Mouse (Mus musculus) heart, embryonic 11.5 days (tissue): ENCODE measurements around the gene Fancm. TPM values are rescaled to one million over a fixed set of nuclear protein-coding genes. Genes with fewer than 3 reads are reported as not detected.
A peak's percentile ranks its signal among the peaks of the same experiment; 100 is the strongest.
"Not testable (repeated sequence)": the region's sequence is repeated elsewhere in the genome, so short reads cannot be mapped to it uniquely, and the experiment has no call there.

Experiments used
- ATAC-seq: fragments of 200-750 bp; cut with Nextera tagmentation; replicated peaks from 2 replicates; pipeline ENCODE4 v1.8.0; 2017; ENCODE audit warnings: moderate library complexity; ENCODE audit not compliant: insufficient number of reproducible peaks, low FRiP score, low TSS enrichment
- H3K27ac ChIP-seq: fragments of 300-500 bp; sonication (generic); 2 replicates; pipeline ENCODE4 v1.5.1; 2014; ENCODE audit warnings: mild to moderate bottlenecking, low read depth, low read length
- H3K27me3 ChIP-seq: fragments of 300-500 bp; sonication (generic); 2 replicates; pipeline ENCODE4 v1.6.1; 2014; ENCODE audit warnings: mild to moderate bottlenecking, low read length, mixed read lengths; ENCODE audit not compliant: control insufficient read depth, insufficient read depth
- H3K36me3 ChIP-seq: fragments of 300-500 bp; sonication (generic); 2 replicates; pipeline ENCODE4 v1.6.1; 2014; ENCODE audit warnings: mild to moderate bottlenecking, low read length, moderate library complexity, mixed read lengths; ENCODE audit not compliant: control insufficient read depth, insufficient read depth
- H3K4me1 ChIP-seq: fragments of 300-500 bp; sonication (generic); 2 replicates; pipeline ENCODE4 v1.6.1; 2014; ENCODE audit warnings: low read length; ENCODE audit not compliant: control insufficient read depth, insufficient read depth
- H3K4me2 ChIP-seq: fragments of 300-500 bp; sonication (generic); 2 replicates; pipeline ENCODE4 v1.6.1; 2014; ENCODE audit warnings: mild to moderate bottlenecking, moderate library complexity
- H3K4me3 ChIP-seq: fragments of 300-500 bp; sonication (generic); 2 replicates; pipeline ENCODE4 v1.5.1; 2014; ENCODE audit warnings: low read depth, low read length
- H3K9ac ChIP-seq: fragments of 300-500 bp; sonication (generic); 2 replicates; pipeline ENCODE4 v1.6.1; 2014; ENCODE audit warnings: mild to moderate bottlenecking, low read depth, low read length, moderate library complexity
- H3K9me3 ChIP-seq: fragments of 300-500 bp; sonication (generic); replicated peaks from 2 replicates; pipeline ENCODE4 v1.6.1; 2016; ENCODE audit warnings: low read length; ENCODE audit not compliant: control insufficient read depth
- WGBS: fragments of 180-500 bp; shearing (Covaris S2); extraction: QIAGEN DNeasy Blood & Tissue Kit; methylation state at CpG from one replicate; pipeline ENCODE4 v1.1.7; 2014; ENCODE audit not compliant: insufficient replicate concordance; 5-methylcytosine and 5-hydroxymethylcytosine counted together
- polyA plus RNA-seq: library from polyadenylated mRNA; unstranded; fragments of >200 nt; fragmentation: Nextera tagmentation; extraction: Ambion mirVana; gene quantifications from 2 replicates; pipeline ENCODE4 v1.2.1, GENCODE M21; 2014

The Fancm gene
- polyA plus RNA-seq, 1 experiment from 2014 or later: 9.7 TPM

DNA sequence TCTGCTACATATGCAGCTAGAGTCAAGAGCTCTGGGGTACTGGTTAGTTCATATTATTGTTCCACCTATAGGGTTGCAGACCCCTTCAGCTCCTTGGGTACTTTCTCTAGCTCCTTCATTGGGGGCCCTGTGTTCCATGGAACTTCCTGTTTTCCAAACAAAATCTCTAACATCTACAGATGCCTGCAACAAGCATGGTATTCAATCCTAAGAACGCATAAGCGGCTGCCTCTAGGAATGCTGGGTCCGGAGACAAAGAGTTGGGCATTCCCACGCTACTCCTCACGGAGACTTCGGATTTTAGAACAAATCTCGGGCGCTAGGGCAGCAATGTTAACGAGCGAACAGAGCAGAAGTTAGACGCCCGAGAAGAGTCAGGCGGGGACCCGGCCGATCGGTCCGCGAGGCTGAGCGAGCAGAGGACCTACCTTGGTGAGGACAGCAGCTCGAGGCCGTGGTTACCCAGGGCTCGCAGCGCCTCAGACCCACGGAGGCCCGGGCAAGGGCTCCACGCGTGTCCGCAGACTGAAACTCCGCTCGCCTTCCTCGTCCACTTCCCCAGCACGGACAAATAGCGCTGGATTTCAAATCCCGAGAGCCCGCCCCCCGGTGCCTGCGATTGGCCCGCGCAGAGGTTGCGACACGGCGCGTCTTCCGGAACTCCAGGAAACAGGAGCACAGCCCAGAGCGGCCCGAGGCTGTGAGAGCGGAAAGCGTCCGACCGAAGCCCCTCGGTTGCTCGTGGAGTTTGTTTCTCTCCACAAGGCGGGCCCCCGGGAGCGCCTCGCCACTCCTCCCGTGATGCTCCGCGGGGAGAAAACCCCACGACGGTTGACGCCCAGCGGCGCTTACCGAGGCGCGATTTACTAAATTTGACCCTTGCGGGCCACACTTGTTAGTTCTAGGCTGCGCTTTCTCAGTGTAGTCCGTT lies 96.9 kb downstream of the Fancm start, which contains the start of gene Mis18bp1:
TSS of gene Mis18bp1 (minus strand) at position 584 of the 931 bp plus-strand sequence.
- peaks cover 6% of the 10 kb centered on the region; the same call in 1 of the 2 replicates for H3K4me1 ChIP-seq
- H3K27me3 ChIP-seq: no peaks in the 10 kb centered on the region
- peak within 1 kb of the TSS; percentile 92 for H3K4me3 ChIP-seq
- peak within 1 kb of the TSS; percentile 89 for H3K9ac ChIP-seq
- ATAC-seq: peak; percentile 98
- peak within 1 kb of the TSS; percentile 65 for H3K4me2 ChIP-seq
- H3K9me3 ChIP-seq: no peaks in the 10 kb centered on the region
- WGBS: under 1% methylated on average over 70 of the region's 70 CpGs
- no peaks in the 10 kb centered on the region for H3K36me3 ChIP-seq
- peak within 1 kb of the TSS; percentile 91 for H3K27ac ChIP-seq

DNA sequence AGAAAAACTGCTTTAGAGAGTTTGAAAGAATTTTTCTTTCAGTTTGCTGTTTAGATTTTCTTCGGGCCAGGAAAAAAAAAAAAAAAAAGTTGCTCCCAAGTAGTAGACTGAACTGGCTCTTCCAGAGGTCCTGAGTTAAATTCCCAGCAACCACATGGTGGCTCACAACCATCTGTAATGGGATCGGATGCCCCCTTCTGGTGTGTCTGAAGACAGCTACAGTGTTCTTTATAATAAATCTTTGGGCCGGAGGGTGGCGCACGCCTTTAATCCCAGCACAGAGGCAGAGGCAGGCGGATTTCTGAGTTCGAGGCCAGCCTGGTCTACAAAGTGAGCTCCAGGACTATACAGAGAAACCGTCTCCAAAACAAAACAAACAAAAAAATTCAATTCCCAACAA lies 97.6 kb downstream of the Fancm start:
- not testable (repeated sequence) for H3K4me1 ChIP-seq, H3K9me3 ChIP-seq, H3K27me3 ChIP-seq, H3K36me3 ChIP-seq
- Histone ChIP-seq H3K27ac (peak overlapping the region; percentile 91), H3K4me3 (peak overlapping the region; percentile 92), H3K9ac (peak overlapping the region; percentile 89; the same call in 1 of the 2 replicates), H3K4me2 (peak overlapping the region; percentile 65)
- ATAC-seq: peak; percentile 28; the same call in 1 of the 2 replicates
- 23% methylated on average over 8 of the region's 8 CpGs for WGBS

DNA sequence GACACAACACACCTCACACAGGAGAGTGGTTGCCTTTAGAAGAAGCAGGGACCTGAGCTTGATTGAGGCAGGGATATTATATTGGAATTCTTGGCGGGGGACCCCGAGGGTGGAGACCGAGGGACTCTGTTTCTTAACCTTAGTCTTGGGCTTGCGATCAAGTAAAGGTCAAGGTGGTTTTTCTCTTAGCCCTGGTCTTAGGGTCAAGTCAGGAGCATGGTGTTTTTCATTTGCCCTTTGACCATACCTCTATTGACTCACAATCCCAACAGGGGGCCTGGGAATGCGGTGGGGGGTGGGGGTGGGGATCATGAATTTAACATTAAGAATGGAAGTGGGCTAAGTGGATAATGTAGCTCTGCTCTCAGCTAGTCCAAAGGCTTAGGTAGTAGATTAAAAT lies 98.3 kb downstream of the Fancm start:
- Histone ChIP-seq H3K9me3 (no peaks in the 10 kb centered on the region), H3K27ac (0 out of 2 replicates have a peak overlapping the region, but pooled peaks have one; percentile 91), H3K36me3 (no peaks in the 10 kb centered on the region), H3K4me1 (peaks cover 6% of the 10 kb centered on the region; the same call in 1 of the 2 replicates), H3K4me3 (peak overlapping the region; percentile 92), H3K4me2 (peak overlapping the region; percentile 65; the same call in 1 of the 2 replicates), H3K27me3 (no peaks in the 10 kb centered on the region), H3K9ac (no peak overlapping the region)
- WGBS: 89% methylated on average over 5 of the region's 5 CpGs
- no peak for ATAC-seq

Other genes starting within 250 kb of the Fancm start
- gene Gm527, start 157.7 kb upstream of the Fancm start, polyA plus RNA-seq: 0.70 and 1.3 TPM in 2 replicates
- 9.3 and 12.2 TPM in 2 replicates for gene Klhl28, start 110.1 kb upstream of the Fancm start, polyA plus RNA-seq
- 21.5 and 22.4 TPM in 2 replicates for gene Togaram1, start 109.8 kb upstream of the Fancm start, polyA plus RNA-seq
- gene Prpf39, start 39.3 kb upstream of the Fancm start, polyA plus RNA-seq: 40.0 and 46.5 TPM in 2 replicates
- 504 and 510 TPM in 2 replicates for gene Fkbp3, start 1.6 kb upstream of the Fancm start, polyA plus RNA-seq
- gene Mis18bp1, start 97.0 kb downstream of the Fancm start, polyA plus RNA-seq: 37.2 and 42.7 TPM in 2 replicates
- gene Wdr20rt, start 149.9 kb downstream of the Fancm start, polyA plus RNA-seq: not detected in 2 replicates